Mouse (Mus musculus): Measurements from ENCODE around the gene Usp50. TPM values are rescaled to one million over a fixed set of nuclear protein-coding genes. Genes with fewer than 3 reads are reported as not detected.

The Usp50 gene
- polyA plus RNA-seq, 1 experiment from 2014 or later = 3.3 TPM

DNA sequence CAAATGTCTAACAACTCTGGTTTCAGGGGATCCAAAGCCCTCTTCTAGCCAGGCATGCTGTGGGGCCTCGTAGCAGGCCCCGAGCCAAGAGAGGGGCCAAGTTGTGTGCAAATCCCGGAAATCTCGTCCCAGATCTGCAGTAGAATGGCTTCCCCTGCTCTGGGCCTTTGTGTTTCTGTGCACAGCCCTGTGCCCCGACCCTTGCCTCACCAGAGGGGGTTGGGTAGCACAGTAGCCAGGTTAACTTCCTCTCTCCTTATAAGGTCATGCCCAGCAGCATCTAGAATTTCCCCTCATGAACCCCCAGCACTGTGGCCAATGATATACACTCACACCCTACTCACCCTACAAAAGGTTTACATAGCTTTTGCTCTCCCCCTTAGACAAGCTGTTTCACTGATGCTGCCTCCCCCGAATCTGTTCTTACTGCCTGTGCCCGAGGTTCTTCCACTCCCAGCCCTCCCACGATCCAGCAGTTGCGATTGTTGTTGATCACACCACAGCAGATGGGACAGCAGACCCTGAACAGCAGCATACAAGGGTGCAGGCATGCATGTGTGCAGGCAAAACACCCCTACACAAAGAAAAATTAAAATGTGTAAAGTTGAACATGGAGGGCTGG lies 4.6 kb upstream of the Usp50 start:
- no peak for ATAC-seq (replicated peaks; ENCODE audit: insufficient number of reproducible peaks, low FRiP score, low TSS enrichment)
- H3K4me2 ChIP-seq = no peak overlapping the region
- no peak overlapping the region for H3K9ac ChIP-seq (ENCODE audit: low read depth, low read length)
- no peaks in the 10 kb centered on the region for H3K9me3 ChIP-seq (replicated peaks; ENCODE audit: control insufficient read depth, low read length)
- no peak overlapping the region for H3K4me3 ChIP-seq (ENCODE audit: low read depth, low read length)
- H3K27ac ChIP-seq (ENCODE audit: low read depth, low read length) = 0 out of 2 replicates have a peak overlapping the region, but pooled peaks have one; percentile 22
- H3K4me1 ChIP-seq (ENCODE audit: control insufficient read depth, insufficient read depth, low read length) = peaks cover 4% of the 10 kb centered on the region; the same call in 1 of the 2 replicates
- peaks cover 13% of the 10 kb centered on the region for H3K36me3 ChIP-seq (ENCODE audit: control insufficient read depth, insufficient read depth, low read length)
- no peaks in the 10 kb centered on the region for H3K27me3 ChIP-seq (ENCODE audit: control insufficient read depth, insufficient read depth, low read length)
- WGBS (ENCODE audit: insufficient replicate concordance) = 49% methylated on average over 9 of the region's 9 CpGs

DNA sequence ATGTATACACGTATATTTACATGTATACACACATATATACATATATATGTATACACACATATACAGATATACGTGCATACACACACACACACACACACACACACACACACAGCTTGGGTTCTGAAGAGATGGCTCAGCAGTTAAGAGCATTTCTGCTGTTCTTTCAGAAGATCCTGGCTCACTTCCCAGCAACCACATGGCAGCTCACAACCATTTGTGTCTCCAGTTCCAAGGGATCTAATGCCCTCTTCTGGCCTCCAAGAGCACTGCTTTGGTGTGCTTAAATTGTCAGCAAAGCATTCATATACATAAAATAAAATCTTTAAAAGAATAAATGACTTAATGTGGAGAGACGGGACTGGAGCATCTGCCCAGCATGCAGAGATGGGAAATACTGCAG lies 837 bp downstream of the Usp50 start:
- H3K4me2 ChIP-seq = no peak overlapping the region
- no peak overlapping the region for H3K4me3 ChIP-seq (ENCODE audit: low read depth, low read length)
- H3K4me1 ChIP-seq (ENCODE audit: control insufficient read depth, insufficient read depth, low read length) = no peaks in the 10 kb centered on the region
- no peaks in the 10 kb centered on the region for H3K9me3 ChIP-seq (replicated peaks; ENCODE audit: control insufficient read depth, low read length)
- WGBS (ENCODE audit: insufficient replicate concordance) = 80% methylated on average over 3 of the region's 3 CpGs
- no peaks in the 10 kb centered on the region for H3K27me3 ChIP-seq (ENCODE audit: control insufficient read depth, insufficient read depth, low read length)
- no peak overlapping the region for H3K9ac ChIP-seq (ENCODE audit: low read depth, low read length)
- H3K27ac ChIP-seq (ENCODE audit: low read depth, low read length) = no peak overlapping the region
- H3K36me3 ChIP-seq (ENCODE audit: control insufficient read depth, insufficient read depth, low read length) = no peaks in the 10 kb centered on the region
- ATAC-seq (replicated peaks; ENCODE audit: insufficient number of reproducible peaks, low FRiP score, low TSS enrichment) = no peak

DNA sequence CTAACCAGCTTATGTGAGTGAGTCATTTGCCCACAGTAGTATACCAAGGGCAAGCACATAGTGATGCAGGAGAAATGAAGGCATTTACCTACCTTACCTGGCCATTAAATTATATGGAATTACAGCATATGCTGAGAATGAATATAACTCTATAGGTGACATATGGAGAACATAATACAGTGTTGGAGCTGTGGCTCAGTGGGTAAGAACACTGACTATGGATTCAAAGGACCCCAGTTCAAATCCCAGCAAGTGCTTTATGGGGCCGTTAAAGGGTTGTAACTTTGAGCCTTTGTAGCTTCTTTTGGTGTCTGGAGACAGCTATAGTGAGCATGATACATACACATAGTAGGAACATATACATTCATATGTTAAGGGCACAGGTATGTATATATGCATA lies 1.8 kb downstream of the Usp50 start:
- WGBS (ENCODE audit: insufficient replicate concordance) = 81% methylated on average over 1 of the region's 1 CpGs
- Histone ChIP-seq H3K27me3 (ENCODE audit: control insufficient read depth, insufficient read depth, low read length) (no peaks in the 10 kb centered on the region), H3K9me3 (replicated peaks; ENCODE audit: control insufficient read depth, low read length) (no peaks in the 10 kb centered on the region), H3K4me1 (ENCODE audit: control insufficient read depth, insufficient read depth, low read length) (no peaks in the 10 kb centered on the region), H3K4me3 (ENCODE audit: low read depth, low read length) (no peak overlapping the region), H3K27ac (ENCODE audit: low read depth, low read length) (no peak overlapping the region), H3K36me3 (ENCODE audit: control insufficient read depth, insufficient read depth, low read length) (no peaks in the 10 kb centered on the region), H3K4me2 (no peak overlapping the region), H3K9ac (ENCODE audit: low read depth, low read length) (no peak overlapping the region)
- ATAC-seq (replicated peaks; ENCODE audit: insufficient number of reproducible peaks, low FRiP score, low TSS enrichment) = no peak

DNA sequence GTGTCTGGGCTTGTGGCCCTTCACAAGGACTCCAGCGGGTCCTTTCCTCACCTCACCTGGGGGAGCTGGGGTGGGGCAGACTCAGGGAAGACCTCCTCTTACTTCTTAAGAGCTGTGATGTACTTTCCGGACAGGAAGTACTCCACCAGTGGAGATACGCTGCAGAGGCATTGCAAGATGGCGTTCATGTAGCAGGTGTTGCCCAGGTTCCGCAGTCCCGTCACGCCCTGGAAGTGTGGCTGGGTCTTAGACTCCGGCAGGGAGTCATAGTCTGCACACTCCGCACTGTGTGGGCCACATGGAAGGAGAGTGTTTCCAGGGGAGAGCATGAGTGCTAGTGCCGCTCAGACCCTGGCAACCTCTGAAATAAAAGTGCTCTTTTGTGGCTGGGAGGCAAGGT lies 3.0 kb downstream of the Usp50 start:
- no peak overlapping the region for H3K9ac ChIP-seq (ENCODE audit: low read depth, low read length)
- 86% methylated on average over 10 of the region's 10 CpGs for WGBS (ENCODE audit: insufficient replicate concordance)
- no peak overlapping the region for H3K27ac ChIP-seq (ENCODE audit: low read depth, low read length)
- no peaks in the 10 kb centered on the region for H3K9me3 ChIP-seq (replicated peaks; ENCODE audit: control insufficient read depth, low read length)
- ATAC-seq (replicated peaks; ENCODE audit: insufficient number of reproducible peaks, low FRiP score, low TSS enrichment) = no peak
- no peaks in the 10 kb centered on the region for H3K36me3 ChIP-seq (ENCODE audit: control insufficient read depth, insufficient read depth, low read length)
- H3K4me2 ChIP-seq = no peak overlapping the region
- no peak overlapping the region for H3K4me3 ChIP-seq (ENCODE audit: low read depth, low read length)
- no peaks in the 10 kb centered on the region for H3K27me3 ChIP-seq (ENCODE audit: control insufficient read depth, insufficient read depth, low read length)
- H3K4me1 ChIP-seq (ENCODE audit: control insufficient read depth, insufficient read depth, low read length) = no peaks in the 10 kb centered on the region

DNA sequence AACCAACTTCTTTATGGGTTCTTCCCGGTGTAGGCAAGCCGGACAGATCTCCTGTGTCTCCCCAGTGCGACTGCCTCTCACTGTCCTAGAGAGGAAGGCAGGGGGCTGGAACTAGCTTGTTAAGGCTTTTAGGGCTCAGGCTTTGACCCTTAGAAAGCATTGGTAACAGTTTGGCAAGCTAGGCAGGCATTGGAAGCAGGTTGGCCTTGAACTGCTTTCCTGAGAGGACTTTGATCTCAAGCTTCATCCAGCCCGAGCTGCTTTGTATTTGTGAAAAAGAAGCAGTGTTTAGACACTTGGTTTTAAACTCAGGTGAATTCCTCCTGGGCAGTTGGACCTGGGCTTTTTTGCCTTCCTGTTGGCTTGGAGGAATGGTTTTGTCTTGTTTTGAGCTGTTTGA lies 4.5 kb downstream of the Usp50 start:
- 73% methylated on average over 4 of the region's 4 CpGs for WGBS (ENCODE audit: insufficient replicate concordance)
- Histone ChIP-seq H3K4me3 (ENCODE audit: low read depth, low read length) (no peak overlapping the region), H3K4me1 (ENCODE audit: control insufficient read depth, insufficient read depth, low read length) (no peaks in the 10 kb centered on the region), H3K36me3 (ENCODE audit: control insufficient read depth, insufficient read depth, low read length) (no peaks in the 10 kb centered on the region), H3K9me3 (replicated peaks; ENCODE audit: control insufficient read depth, low read length) (no peaks in the 10 kb centered on the region), H3K9ac (ENCODE audit: low read depth, low read length) (no peak overlapping the region), H3K4me2 (no peak overlapping the region), H3K27me3 (ENCODE audit: control insufficient read depth, insufficient read depth, low read length) (no peaks in the 10 kb centered on the region), H3K27ac (ENCODE audit: low read depth, low read length) (no peak overlapping the region)
- ATAC-seq (replicated peaks; ENCODE audit: insufficient number of reproducible peaks, low FRiP score, low TSS enrichment) = no peak

DNA sequence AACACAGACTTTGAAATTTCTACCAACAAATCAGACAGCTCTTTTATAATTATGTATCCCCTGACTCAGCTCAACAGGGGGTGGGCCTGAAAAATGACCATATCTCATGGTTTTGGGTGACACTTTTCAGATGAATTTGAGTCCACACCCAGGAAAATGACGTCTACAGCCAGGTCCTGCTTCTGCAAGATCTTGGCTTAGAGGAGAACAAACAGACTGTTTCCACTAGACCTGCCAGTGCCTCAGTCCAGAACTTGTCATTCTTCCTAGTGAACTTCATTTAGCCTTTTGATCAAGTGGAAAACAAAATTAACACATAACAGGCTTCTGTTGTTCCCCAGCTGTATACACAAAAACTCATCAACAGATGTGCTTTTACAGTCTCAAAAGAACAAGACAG lies 6.9 kb downstream of the Usp50 start:
- no peak for ATAC-seq (replicated peaks; ENCODE audit: insufficient number of reproducible peaks, low FRiP score, low TSS enrichment)
- Histone ChIP-seq H3K4me1 (ENCODE audit: control insufficient read depth, insufficient read depth, low read length) (no peaks in the 10 kb centered on the region), H3K4me3 (ENCODE audit: low read depth, low read length) (no peak overlapping the region), H3K9me3 (replicated peaks; ENCODE audit: control insufficient read depth, low read length) (no peaks in the 10 kb centered on the region), H3K27ac (ENCODE audit: low read depth, low read length) (no peak overlapping the region), H3K9ac (ENCODE audit: low read depth, low read length) (no peak overlapping the region), H3K27me3 (ENCODE audit: control insufficient read depth, insufficient read depth, low read length) (no peaks in the 10 kb centered on the region), H3K36me3 (ENCODE audit: control insufficient read depth, insufficient read depth, low read length) (no peaks in the 10 kb centered on the region), H3K4me2 (no peak overlapping the region)
- WGBS (ENCODE audit: insufficient replicate concordance) = 57% methylated on average over 1 of the region's 1 CpGs

DNA sequence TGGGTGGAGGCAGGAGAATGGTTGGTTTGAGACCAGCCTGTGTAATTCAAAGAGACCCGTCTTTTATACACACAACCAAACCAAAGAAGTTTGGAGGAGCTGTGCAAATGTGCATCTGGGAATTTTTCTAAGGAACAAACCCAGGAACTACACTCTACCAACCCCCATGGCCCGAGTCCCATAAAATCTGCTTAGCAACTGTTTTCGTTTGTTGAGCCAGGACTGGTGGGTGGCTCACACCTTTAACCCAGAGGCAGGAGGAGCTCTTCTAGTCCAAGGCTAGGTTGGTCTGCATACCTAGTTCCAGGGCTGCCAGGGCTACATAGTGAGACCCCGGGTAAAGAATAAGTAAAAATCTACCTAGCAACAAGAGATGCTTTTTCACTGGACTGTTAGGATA lies 7.3 kb downstream of the Usp50 start:
- H3K9ac ChIP-seq (ENCODE audit: low read depth, low read length) = no peak overlapping the region
- 72% methylated on average over 4 of the region's 4 CpGs for WGBS (ENCODE audit: insufficient replicate concordance)
- no peak overlapping the region for H3K4me2 ChIP-seq
- H3K9me3 ChIP-seq (replicated peaks; ENCODE audit: control insufficient read depth, low read length) = no peaks in the 10 kb centered on the region
- H3K4me1 ChIP-seq (ENCODE audit: control insufficient read depth, insufficient read depth, low read length) = no peaks in the 10 kb centered on the region
- ATAC-seq (replicated peaks; ENCODE audit: insufficient number of reproducible peaks, low FRiP score, low TSS enrichment) = no peak
- H3K36me3 ChIP-seq (ENCODE audit: control insufficient read depth, insufficient read depth, low read length) = no peaks in the 10 kb centered on the region
- no peak overlapping the region for H3K4me3 ChIP-seq (ENCODE audit: low read depth, low read length)
- no peak overlapping the region for H3K27ac ChIP-seq (ENCODE audit: low read depth, low read length)
- no peaks in the 10 kb centered on the region for H3K27me3 ChIP-seq (ENCODE audit: control insufficient read depth, insufficient read depth, low read length)

DNA sequence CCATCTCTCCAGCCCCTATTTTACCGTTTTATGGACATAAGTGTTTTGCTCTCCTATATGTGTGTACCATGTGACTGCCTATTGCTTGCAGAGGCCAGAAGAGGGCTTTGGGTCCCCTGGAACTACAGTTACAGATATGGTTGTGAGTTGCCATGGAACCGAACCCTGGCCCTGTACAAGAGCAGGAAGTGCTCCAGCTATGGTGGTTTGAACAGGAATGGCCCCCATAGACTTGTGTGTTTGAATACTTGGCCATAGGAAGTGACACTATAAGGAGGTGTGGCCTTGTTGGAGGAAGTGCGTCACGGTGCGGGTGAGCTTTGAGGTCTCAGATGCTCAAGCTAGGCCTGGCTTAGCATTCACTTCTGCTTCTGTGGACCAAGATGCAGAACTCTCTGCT lies 11.1 kb downstream of the Usp50 start:
- 87% methylated on average over 5 of the region's 5 CpGs for WGBS (ENCODE audit: insufficient replicate concordance)
- no peak overlapping the region for H3K9ac ChIP-seq (ENCODE audit: low read depth, low read length)
- no peaks in the 10 kb centered on the region for H3K4me1 ChIP-seq (ENCODE audit: control insufficient read depth, insufficient read depth, low read length)
- no peak overlapping the region for H3K4me3 ChIP-seq (ENCODE audit: low read depth, low read length)
- no peaks in the 10 kb centered on the region for H3K36me3 ChIP-seq (ENCODE audit: control insufficient read depth, insufficient read depth, low read length)
- H3K9me3 ChIP-seq (replicated peaks; ENCODE audit: control insufficient read depth, low read length) = no peaks in the 10 kb centered on the region
- ATAC-seq (replicated peaks; ENCODE audit: insufficient number of reproducible peaks, low FRiP score, low TSS enrichment) = no peak
- H3K27ac ChIP-seq (ENCODE audit: low read depth, low read length) = no peak overlapping the region
- no peaks in the 10 kb centered on the region for H3K27me3 ChIP-seq (ENCODE audit: control insufficient read depth, insufficient read depth, low read length)
- no peak overlapping the region for H3K4me2 ChIP-seq

DNA sequence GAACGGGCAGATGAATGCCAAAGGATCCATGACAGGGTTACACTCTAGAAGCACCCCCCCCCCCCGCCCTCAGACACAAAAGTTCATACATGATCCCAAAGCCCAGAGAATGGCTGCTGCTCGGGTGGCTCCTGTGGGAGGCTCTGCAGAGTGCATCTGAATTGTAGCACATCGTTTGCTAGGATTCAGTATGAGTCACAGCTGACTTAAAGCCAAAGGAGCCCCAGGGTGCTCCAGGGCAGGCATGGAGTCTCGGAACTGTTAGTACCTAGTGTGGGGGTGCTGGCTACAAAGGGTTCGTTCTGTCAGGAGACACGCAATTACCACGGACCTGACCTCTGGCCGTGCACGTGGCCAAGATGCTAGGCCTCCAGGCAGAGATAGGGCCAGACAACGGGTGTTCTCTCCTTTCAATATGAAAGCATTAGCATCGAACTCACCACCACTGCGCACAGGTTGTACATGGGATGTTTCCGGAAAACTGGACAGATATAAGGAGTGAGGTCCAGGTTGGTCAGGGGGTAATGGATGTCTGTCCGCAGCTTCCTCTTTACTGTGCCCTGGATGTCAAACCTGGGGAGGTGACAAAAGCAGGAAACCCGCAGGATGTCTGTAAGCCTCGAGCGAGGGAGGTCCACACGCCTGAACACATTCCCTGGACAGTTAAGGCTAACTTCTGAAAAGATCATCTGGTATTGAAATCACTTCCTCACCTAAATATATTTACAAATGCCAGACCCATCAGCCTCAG lies 13.7 kb downstream of the Usp50 start:
- Histone ChIP-seq H3K27me3 (ENCODE audit: control insufficient read depth, insufficient read depth, low read length) (no peaks in the 10 kb centered on the region), H3K4me2 (no peak overlapping the region), H3K9ac (ENCODE audit: low read depth, low read length) (no peak overlapping the region), H3K4me1 (ENCODE audit: control insufficient read depth, insufficient read depth, low read length) (peaks cover 3% of the 10 kb centered on the region; the same call in 1 of the 2 replicates), H3K4me3 (ENCODE audit: low read depth, low read length) (no peak overlapping the region), H3K27ac (ENCODE audit: low read depth, low read length) (no peak overlapping the region), H3K36me3 (ENCODE audit: control insufficient read depth, insufficient read depth, low read length) (no peaks in the 10 kb centered on the region), H3K9me3 (replicated peaks; ENCODE audit: control insufficient read depth, low read length) (no peaks in the 10 kb centered on the region)
- 66% methylated on average over 19 of the region's 19 CpGs for WGBS (ENCODE audit: insufficient replicate concordance)
- ATAC-seq (replicated peaks; ENCODE audit: insufficient number of reproducible peaks, low FRiP score, low TSS enrichment) = no peak
